Mouse (Mus musculus) myocyte (in vitro differentiated cells): ENCODE data around the gene Taf13. TPM values are rescaled to one million over a fixed set of nuclear protein-coding genes. Genes with fewer than 3 reads are reported as not detected.
"Not testable (repeated sequence)": the region's sequence is repeated elsewhere in the genome, so short reads cannot be mapped to it uniquely, and the experiment has no call there.

Experiments
- H3K27me3 ChIP-seq: one replicate; pipeline ENCODE4 v1.6.1; 2011; ENCODE audit not compliant: control insufficient read depth, insufficient read depth, insufficient read length
- H3K36me3 ChIP-seq: one replicate; pipeline ENCODE4 v1.6.1; 2011; ENCODE audit not compliant: control insufficient read depth, insufficient read depth
- H3K4me2 ChIP-seq: one replicate; pipeline ENCODE4 v1.6.1; 2011; ENCODE audit warnings: low read depth, control low read depth
- H3K4me3 ChIP-seq: one replicate; pipeline ENCODE4 v1.5.1; 2011; ENCODE audit warnings: mild to moderate bottlenecking, control low read depth, moderate library complexity
- H3K79me2 ChIP-seq: one replicate; pipeline ENCODE4 v1.6.1; 2011; ENCODE audit not compliant: control insufficient read depth, insufficient read depth
- H3ac ChIP-seq: one replicate; pipeline ENCODE4 v1.6.1; 2011; ENCODE audit not compliant: control insufficient read depth, insufficient read length
- CEBPB ChIP-seq: IDR thresholded peaks from 2 replicates; pipeline ENCODE4 v1.6.1; 2011; ENCODE audit warnings: mild to moderate bottlenecking, moderate library complexity; ENCODE audit not compliant: poor library complexity, insufficient read depth, severe bottlenecking
- E2F4 ChIP-seq: IDR thresholded peaks from one replicate; pipeline ENCODE4 v1.6.1; 2011; ENCODE audit warnings: mild to moderate bottlenecking, control low read depth, moderate library complexity; ENCODE audit not compliant: insufficient read depth
- MAX ChIP-seq: IDR thresholded peaks from one replicate; pipeline ENCODE4 v1.6.1; 2011; ENCODE audit warnings: low read depth, mild to moderate bottlenecking, control low read depth
- MYOD1 ChIP-seq, 3 experiments: IDR thresholded peaks; one replicate each; pipeline ENCODE4 v1.6.1; 2011; ENCODE audit warnings: control low read depth in 2 of 3, low read depth in 2 of 3, mild to moderate bottlenecking in 2 of 3, moderate library complexity in 1 of 3; ENCODE audit not compliant: insufficient read length in 2 of 3, control insufficient read depth in 1 of 3
- MYOG ChIP-seq, 3 experiments: IDR thresholded peaks; one replicate each; pipeline ENCODE4 v1.6.1; 2011; ENCODE audit warnings: control low read depth in 2 of 3, low read depth in 2 of 3, mild to moderate bottlenecking in 2 of 3; ENCODE audit not compliant: insufficient read length in 2 of 3, control insufficient read depth in 1 of 3, insufficient read depth in 1 of 3
- POLR2A ChIP-seq: IDR thresholded peaks from one replicate; pipeline ENCODE4 v1.6.1; 2011; ENCODE audit warnings: low read depth, mild to moderate bottlenecking, control low read depth, moderate library complexity; ENCODE audit not compliant: insufficient read length
- POLR2AphosphoS2 ChIP-seq: IDR thresholded peaks from one replicate; pipeline ENCODE4 v1.6.1; 2011; ENCODE audit warnings: low read depth, control low read depth; ENCODE audit not compliant: insufficient read length
- REST ChIP-seq: IDR thresholded peaks from one replicate; pipeline ENCODE4 v1.6.1; 2011; ENCODE audit warnings: mild to moderate bottlenecking, control low read depth, moderate library complexity; ENCODE audit not compliant: insufficient read depth, insufficient read length
- SRF ChIP-seq: IDR thresholded peaks from one replicate; pipeline ENCODE4 v1.6.1; 2011; ENCODE audit warnings: low read depth; ENCODE audit not compliant: control insufficient read depth, insufficient read length
- TCF12 ChIP-seq: IDR thresholded peaks from one replicate; pipeline ENCODE4 v1.6.1; 2011; ENCODE audit warnings: mild to moderate bottlenecking, control low read depth; ENCODE audit not compliant: poor library complexity, insufficient read depth, severe bottlenecking
- TCF3 ChIP-seq: IDR thresholded peaks from one replicate; pipeline ENCODE4 v1.6.1; 2011; ENCODE audit warnings: low read depth, control low read depth; ENCODE audit not compliant: insufficient read length
- USF1 ChIP-seq: IDR thresholded peaks from one replicate; pipeline ENCODE4 v1.6.1; 2011; ENCODE audit warnings: low read depth, mild to moderate bottlenecking, control low read depth, moderate library complexity
- polyA plus RNA-seq: library from polyadenylated mRNA; unstranded; fragments of >200 nt; fragmentation: generic; extraction: Trizol; gene quantifications from one replicate; pipeline ENCODE4 v1.2.1, GENCODE M21; 2012; ENCODE audit warnings: missing spikeins

The Taf13 gene
- polyA plus RNA-seq, 1 experiment: 19.9 TPM

DNA sequence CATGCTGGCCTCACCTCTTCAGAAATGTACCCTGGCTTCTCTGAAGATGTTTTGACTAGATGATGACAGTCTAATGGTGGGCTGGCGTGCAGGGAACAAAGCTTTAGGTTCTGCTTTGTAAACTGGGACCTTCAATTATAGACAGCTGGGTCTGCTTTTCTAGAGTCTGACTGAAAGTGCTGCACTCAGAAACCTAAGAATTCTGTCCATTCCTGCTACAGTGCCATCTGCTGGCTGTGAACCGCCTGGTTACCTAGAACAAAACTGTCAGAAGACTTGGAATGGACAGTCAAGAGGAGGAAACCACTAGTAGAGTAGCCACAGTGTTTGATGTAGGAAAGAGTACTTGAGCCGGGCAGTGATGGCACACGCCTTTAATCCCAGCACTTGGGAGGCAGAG lies 8.2 kb upstream of the Taf13 start:
- peaks cover 7% of the 10 kb centered on the region for H3K36me3 ChIP-seq
- TF ChIP-seq SRF (no peak), MYOD1 (IDR thresholded peaks at IDR 0.05; ENCODE audit: control insufficient read depth in 1 of 3, insufficient read length in 2 of 3, low read depth in 2 of 3) (no peak), CEBPB (no peak), POLR2AphosphoS2 (no peak), POLR2A (no peak), USF1 (no peak), MAX (no peak), MYOG (IDR thresholded peaks at IDR 0.05; ENCODE audit: control insufficient read depth in 1 of 3, insufficient read depth in 1 of 3, insufficient read length in 2 of 3, low read depth in 2 of 3) (no peak), E2F4 (no peak)
- peak overlapping the region; percentile 97 for H3K4me2 ChIP-seq
- H3K79me2 ChIP-seq: peaks cover 13% of the 10 kb centered on the region
- no peak overlapping the region for H3ac ChIP-seq
- peak overlapping the region; percentile 46 for H3K4me3 ChIP-seq
- H3K27me3 ChIP-seq: peaks cover 9% of the 10 kb centered on the region

DNA sequence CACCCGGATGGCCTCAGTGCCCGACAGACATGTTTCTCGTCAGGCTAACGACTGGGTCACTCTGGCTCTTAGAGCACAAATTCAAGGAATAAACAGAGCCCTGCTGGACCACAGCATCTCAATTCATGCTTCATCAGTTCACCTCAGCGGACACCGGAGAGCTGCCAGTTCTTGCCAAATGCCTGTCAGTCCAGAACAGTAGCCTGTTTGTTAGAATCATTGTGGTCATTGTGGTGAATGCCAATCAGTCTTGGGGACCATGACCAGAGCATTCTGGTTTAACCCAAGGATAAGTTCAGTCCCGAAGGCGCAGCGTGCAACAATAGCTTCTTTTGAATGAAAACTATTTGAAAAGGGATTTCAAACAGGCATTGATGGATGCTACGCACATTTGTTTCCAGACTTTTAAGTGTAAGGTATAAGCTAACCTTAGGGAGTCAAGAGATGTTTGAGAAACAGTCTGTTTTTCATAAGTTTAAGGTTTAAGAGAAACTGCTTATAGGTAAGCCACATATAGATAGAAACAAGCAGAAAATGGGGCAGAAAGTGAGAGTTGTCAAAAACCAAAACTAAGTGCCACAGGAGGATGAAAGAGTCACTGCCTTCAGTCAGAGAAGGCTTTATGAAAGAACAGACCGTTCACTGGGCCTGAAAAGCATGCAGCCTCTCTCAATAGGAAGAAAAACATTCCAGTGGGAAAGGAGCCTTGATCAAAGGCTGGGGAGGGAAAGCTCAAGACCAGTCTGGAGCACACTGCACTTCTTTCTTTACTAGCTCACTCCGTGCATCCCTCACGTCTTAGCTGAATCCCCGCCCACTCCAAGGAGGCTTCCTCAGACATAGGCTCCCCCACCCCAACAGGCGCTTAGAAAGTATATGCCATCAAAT lies 3.3 kb upstream of the Taf13 start:
- TF ChIP-seq POLR2AphosphoS2: no peak
- no peak for TF ChIP-seq E2F4
- TF ChIP-seq MYOD1 (IDR thresholded peaks at IDR 0.05; ENCODE audit: control insufficient read depth in 1 of 3, insufficient read length in 2 of 3, low read depth in 2 of 3): no peak
- no peak for TF ChIP-seq POLR2A
- TF ChIP-seq USF1: no peak
- no peak for TF ChIP-seq MYOG (IDR thresholded peaks at IDR 0.05; ENCODE audit: control insufficient read depth in 1 of 3, insufficient read depth in 1 of 3, insufficient read length in 2 of 3, low read depth in 2 of 3)
- TF ChIP-seq CEBPB: no peak
- Histone ChIP-seq H3K36me3 (no peaks in the 10 kb centered on the region), H3K27me3 (peaks cover 14% of the 10 kb centered on the region), H3ac (no peak overlapping the region), H3K79me2 (no peaks in the 10 kb centered on the region), H3K4me2 (peak overlapping the region; percentile 9), H3K4me3 (no peak overlapping the region)

DNA sequence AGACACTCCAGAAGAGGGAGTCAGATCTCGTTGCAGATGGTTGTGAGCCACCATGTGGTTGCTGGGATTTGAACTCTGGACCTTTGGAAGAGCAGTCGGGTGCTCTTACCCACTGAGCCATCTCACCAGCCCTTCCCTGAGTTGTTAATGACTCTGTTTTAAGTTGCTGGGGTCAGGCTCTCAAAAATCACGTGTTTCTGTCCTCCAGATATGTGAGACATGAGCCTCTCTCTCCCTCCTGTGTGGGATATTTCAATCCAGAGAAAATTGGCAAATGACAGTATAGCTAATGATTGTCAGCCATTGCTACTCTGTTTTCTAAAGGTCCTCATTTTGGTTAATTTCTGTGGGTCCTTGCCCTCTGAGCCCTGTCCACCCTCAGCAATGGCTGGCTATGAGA lies 1.9 kb upstream of the Taf13 start:
- Histone ChIP-seq H3K27me3 (peaks cover 14% of the 10 kb centered on the region), H3K79me2 (peaks cover 11% of the 10 kb centered on the region)
- H3K36me3 ChIP-seq, H3K4me3 ChIP-seq, H3K4me2 ChIP-seq, H3ac ChIP-seq: not testable (repeated sequence)

DNA sequence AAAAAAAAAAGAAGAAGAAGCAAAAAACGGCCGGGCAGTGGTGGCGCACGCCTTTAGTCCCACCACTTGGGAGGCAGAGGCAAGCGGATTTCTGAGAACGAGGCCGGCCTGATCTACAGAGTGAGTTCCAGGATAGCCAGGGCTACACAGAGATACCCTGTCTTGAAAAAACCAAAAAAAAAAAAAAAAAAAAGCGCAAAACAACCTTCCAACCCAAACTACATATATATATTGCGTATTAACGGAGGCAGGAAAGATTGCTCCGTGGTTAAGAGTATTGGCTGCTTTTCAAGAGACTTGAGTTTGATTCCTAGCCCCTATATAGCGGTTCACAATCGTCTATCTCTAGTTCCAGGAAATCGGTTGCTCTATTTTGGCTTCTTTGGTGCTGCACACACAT lies 685 bp upstream of the Taf13 start:
- peak overlapping the region; percentile 81 for H3K4me3 ChIP-seq
- TF ChIP-seq MYOD1 (IDR thresholded peaks at IDR 0.05; ENCODE audit: control insufficient read depth in 1 of 3, insufficient read length in 2 of 3, low read depth in 2 of 3): no peak
- no peak for TF ChIP-seq USF1
- TF ChIP-seq POLR2A: no peak
- TF ChIP-seq E2F4: no peak
- no peak for TF ChIP-seq SRF
- no peak for TF ChIP-seq MAX
- no peak for TF ChIP-seq MYOG (IDR thresholded peaks at IDR 0.05; ENCODE audit: control insufficient read depth in 1 of 3, insufficient read depth in 1 of 3, insufficient read length in 2 of 3, low read depth in 2 of 3)
- TF ChIP-seq CEBPB: no peak
- no peak for TF ChIP-seq TCF3
- no peak for TF ChIP-seq TCF12
- no peak for TF ChIP-seq REST
- TF ChIP-seq POLR2AphosphoS2: no peak
- H3K27me3 ChIP-seq: peaks cover 14% of the 10 kb centered on the region
- peaks cover 12% of the 10 kb centered on the region for H3K79me2 ChIP-seq
- no peak overlapping the region for H3ac ChIP-seq
- H3K36me3 ChIP-seq: no peaks in the 10 kb centered on the region
- H3K4me2 ChIP-seq: peak overlapping the region; percentile 67

DNA sequence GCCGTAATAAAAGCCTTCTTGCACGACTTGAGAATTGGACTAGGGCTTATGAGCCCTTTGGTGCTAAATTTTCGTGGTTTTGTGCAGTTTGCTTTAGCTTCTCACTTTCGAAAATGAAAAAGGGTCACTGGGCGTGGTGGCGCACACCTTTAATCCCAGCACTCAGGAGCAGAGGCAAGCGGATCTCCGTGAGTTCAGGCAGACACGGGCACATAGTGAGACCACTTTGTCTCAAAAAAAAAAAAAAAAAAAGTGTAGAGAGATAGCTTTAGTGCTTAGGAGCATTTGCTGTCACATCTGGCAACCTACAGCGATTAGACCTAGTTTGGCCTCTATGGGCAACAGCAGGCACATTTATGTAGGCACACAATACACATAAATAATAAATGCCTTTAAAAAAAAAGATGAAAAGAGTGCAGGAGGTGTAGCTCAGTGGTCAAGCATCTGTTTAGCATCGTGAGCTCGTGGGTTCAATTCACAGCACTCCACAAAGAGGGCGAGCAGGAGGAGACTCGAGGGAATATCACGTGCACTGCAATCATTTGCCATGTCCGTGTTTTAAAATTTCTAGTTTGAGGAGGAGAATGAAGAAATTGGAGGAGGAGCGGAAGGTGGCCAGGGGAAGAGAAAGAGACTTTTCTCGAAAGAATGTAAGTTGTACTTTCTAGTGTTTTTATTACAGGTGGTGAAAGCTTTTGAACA lies 962 bp downstream of the Taf13 start:
- Histone ChIP-seq H3K36me3 (no peaks in the 10 kb centered on the region), H3K4me2 (peak overlapping the region; percentile 99), H3ac (no peak overlapping the region), H3K79me2 (peaks cover 17% of the 10 kb centered on the region), H3K27me3 (peaks cover 6% of the 10 kb centered on the region), H3K4me3 (peak overlapping the region; percentile 81)
- TF ChIP-seq MYOD1 (IDR thresholded peaks at IDR 0.05; ENCODE audit: control insufficient read depth in 1 of 3, insufficient read length in 2 of 3, low read depth in 2 of 3) (no peak), POLR2A (no peak), TCF3 (no peak), CEBPB (no peak), USF1 (no peak), MAX (no peak)
